In genomic region chr16:91566002-91566401, GRCm38 (mm10) we compare ENCODE assay signal across 27 mouse cellular contexts. TPM values are rescaled to one million over a fixed set of nuclear protein-coding genes. Genes with fewer than 3 reads are reported as not detected.
A peak's percentile ranks its signal among the peaks of the same experiment; 100 is the strongest.
DNase-seq lines count a peak whose midpoint lies in the region; ATAC-seq and TF ChIP-seq lines count a peak whose summit lies in the region.
"Had no signal": no experiment of that assay in that cellular context is flagged by ENCODE, and none has a peak within 500 bp of the region (broad histone marks: within the 10 kb centered on the region; RNA-seq: fewer than 3 reads in every experiment).

No protein-coding gene starts in this region.

- peak; percentile 22; the same call in 1 of the 2 replicates for ATAC-seq in limb, embryonic 12.5 days (ENCODE audit: insufficient number of reproducible peaks, insufficient read depth, low FRiP score, low TSS enrichment, low read depth)
- peak; percentile 72 for ATAC-seq in intestine, embryonic 14.5 days (replicated peaks; ENCODE audit: low FRiP score, low TSS enrichment, low read depth)
- ATAC-seq in intestine, postnatal 0 days = peak; percentile 81
- ATAC-seq: forebrain, embryonic 15.5 days; hindbrain, postnatal 0 days had no signal

- H3K9me3 ChIP-seq in limb, embryonic 12.5 days = no peaks in the 10 kb centered on the region
- no peaks in the 10 kb centered on the region for H3K9me3 ChIP-seq in limb, embryonic 10.5 days (replicated peaks)
- H3K9me3 ChIP-seq in intestine, embryonic 14.5 days (ENCODE audit: control insufficient read depth, low read length) = no peaks in the 10 kb centered on the region
- no peaks in the 10 kb centered on the region for H3K9me3 ChIP-seq in intestine, postnatal 0 days (ENCODE audit: control insufficient read depth)
- H3K9me3 ChIP-seq: embryonic facial prominence, embryonic 10.5 days; embryonic facial prominence, embryonic 13.5 days; forebrain, embryonic 12.5 days; forebrain, embryonic 15.5 days; heart, embryonic 10.5 days; heart, embryonic 13.5 days had no signal

- no peak overlapping the region for H3K4me3 ChIP-seq in limb, embryonic 12.5 days (replicated peaks)
- no peak overlapping the region for H3K4me3 ChIP-seq in limb, embryonic 10.5 days
- no peak overlapping the region for H3K4me3 ChIP-seq in intestine, embryonic 14.5 days (ENCODE audit: low read depth, low read length)
- H3K4me3 ChIP-seq in intestine, postnatal 0 days (ENCODE audit: low read depth, low read length) = no peak overlapping the region
- H3K4me3 ChIP-seq: embryonic facial prominence, embryonic 10.5 days; embryonic facial prominence, embryonic 13.5 days; erythroblast, embryonic 14.5 days; forebrain, embryonic 12.5 days; forebrain, embryonic 15.5 days; heart, adult 2 months; heart, embryonic 10.5 days; heart, embryonic 13.5 days had no signal

- WGBS in limb, embryonic 12.5 days = 81% methylated on average over 7 of the region's 7 CpGs
- 79% methylated on average over 7 of the region's 7 CpGs for WGBS in limb, embryonic 10.5 days
- 67% methylated on average over 7 of the region's 7 CpGs for WGBS in intestine, embryonic 14.5 days
- 27% methylated on average over 7 of the region's 7 CpGs for WGBS in intestine, postnatal 0 days

- no peak for DNase-seq in limb, embryonic 10.5 days (ENCODE audit: low spot score)
- no peak for DNase-seq in intestine, embryonic 14.5 days (ENCODE audit: low spot score)
- no peak for DNase-seq in left cerebral cortex, adult 8-10 months (ENCODE audit: low spot score in 2 of 2)
- no peak for DNase-seq in gastrocnemius, adult 18-20 months (ENCODE audit: low spot score)
- DNase-seq: adrenal gland, adult 2 months; adrenal gland, postnatal 14 days; cerebellum, adult 11-12 months; cerebellum, adult 8-10 months; cerebellum, postnatal 10 days; cerebellum, postnatal 36 days; embryo, embryonic 11 days; gastrocnemius, postnatal 10 days; gastrocnemius, postnatal 36 days; heart, adult 2 months; heart, postnatal 14 days; heart, postnatal 4 days had no signal

- peaks cover 36% of the 10 kb centered on the region for H3K36me3 ChIP-seq in limb, embryonic 12.5 days
- peaks cover 35% of the 10 kb centered on the region for H3K36me3 ChIP-seq in limb, embryonic 10.5 days
- H3K36me3 ChIP-seq in intestine, embryonic 14.5 days (ENCODE audit: control insufficient read depth, insufficient read depth, low read length) = peaks cover 31% of the 10 kb centered on the region
- peaks cover 34% of the 10 kb centered on the region for H3K36me3 ChIP-seq in intestine, postnatal 0 days (ENCODE audit: control insufficient read depth, insufficient read depth)

- peaks cover 5% of the 10 kb centered on the region; the same call in 1 of the 2 replicates for H3K4me1 ChIP-seq in limb, embryonic 12.5 days (replicated peaks)
- H3K4me1 ChIP-seq in limb, embryonic 10.5 days = peaks cover 14% of the 10 kb centered on the region; the same call in 1 of the 2 replicates
- 0 out of 2 replicates have a peak, but pooled peaks cover 4% of the 10 kb centered on the region for H3K4me1 ChIP-seq in intestine, embryonic 14.5 days (replicated peaks; ENCODE audit: control insufficient read depth, insufficient read depth, low read length)
- H3K4me1 ChIP-seq in intestine, postnatal 0 days (replicated peaks; ENCODE audit: control insufficient read depth, insufficient read depth, low read length) = 0 out of 2 replicates have a peak, but pooled peaks cover 5% of the 10 kb centered on the region
- H3K4me1 ChIP-seq: forebrain, embryonic 12.5 days; forebrain, embryonic 15.5 days had no signal

- no peak overlapping the region for H3K9ac ChIP-seq in limb, embryonic 12.5 days (replicated peaks)
- no peak overlapping the region for H3K9ac ChIP-seq in intestine, embryonic 14.5 days (ENCODE audit: low read length)
- H3K9ac ChIP-seq in intestine, postnatal 0 days (ENCODE audit: low read depth, low read length) = no peak overlapping the region
- H3K9ac ChIP-seq: embryonic facial prominence, embryonic 13.5 days; forebrain, embryonic 12.5 days; forebrain, embryonic 15.5 days; heart, embryonic 13.5 days; hindbrain, embryonic 14.5 days had no signal

- H3K27me3 ChIP-seq in limb, embryonic 12.5 days = no peaks in the 10 kb centered on the region
- H3K27me3 ChIP-seq in limb, embryonic 10.5 days (ENCODE audit: low read depth, poor library complexity, severe bottlenecking) = no peaks in the 10 kb centered on the region
- H3K27me3 ChIP-seq in intestine, embryonic 14.5 days (replicated peaks; ENCODE audit: control insufficient read depth, insufficient read depth, low read length) = no peaks in the 10 kb centered on the region
- H3K27me3 ChIP-seq in intestine, postnatal 0 days (replicated peaks; ENCODE audit: control insufficient read depth, insufficient read depth, low read length) = no peaks in the 10 kb centered on the region
- H3K27me3 ChIP-seq: embryonic facial prominence, embryonic 13.5 days; forebrain, embryonic 12.5 days; forebrain, embryonic 15.5 days; heart, embryonic 13.5 days had no signal

- no peak overlapping the region for H3K4me2 ChIP-seq in limb, embryonic 12.5 days
- no peak overlapping the region for H3K4me2 ChIP-seq in intestine, embryonic 14.5 days (ENCODE audit: low read length)
- peak overlapping the region; percentile 32; the same call in 1 of the 2 replicates for H3K4me2 ChIP-seq in intestine, postnatal 0 days (replicated peaks; ENCODE audit: low read depth)
- H3K4me2 ChIP-seq: embryonic facial prominence, embryonic 13.5 days; forebrain, embryonic 12.5 days; forebrain, embryonic 15.5 days; heart, embryonic 13.5 days; hindbrain, embryonic 14.5 days had no signal

- peak; percentile 41 for TF ChIP-seq CTCF in intestine, postnatal 0 days (IDR thresholded peaks at IDR 0.05; ENCODE audit: low read depth)

- no peak overlapping the region for H3K27ac ChIP-seq in limb, embryonic 12.5 days
- no peak overlapping the region for H3K27ac ChIP-seq in limb, embryonic 10.5 days
- no peak overlapping the region for H3K27ac ChIP-seq in intestine, embryonic 14.5 days (ENCODE audit: low read depth)
- peak overlapping the region; percentile 75 for H3K27ac ChIP-seq in intestine, postnatal 0 days (ENCODE audit: low read depth, low read length)
- H3K27ac ChIP-seq: embryonic facial prominence, embryonic 10.5 days; embryonic facial prominence, embryonic 13.5 days; forebrain, embryonic 12.5 days; forebrain, embryonic 15.5 days; heart, adult 2 months; heart, embryonic 10.5 days; heart, embryonic 13.5 days; hindbrain, embryonic 14.5 days; hindbrain, postnatal 0 days had no signal

RNA-seq across cellular contexts. Expression of gene Ifngr2, which starts 19.1 kb away (rescaled TPM):
- 44.2 and 45.8 TPM in 2 replicates for polyA plus RNA-seq in limb, embryonic 12.5 days (2016; fragmentation: Nextera tagmentation; extraction: Ambion mirVana)
- 24.1 and 32.9 TPM in 2 replicates for polyA plus RNA-seq in limb, embryonic 10.5 days (2016; fragmentation: Nextera tagmentation; extraction: Ambion mirVana)
- 65.3 and 68.4 TPM in 2 replicates for polyA plus RNA-seq in intestine, embryonic 14.5 days (2014; fragmentation: Nextera tagmentation; extraction: Ambion mirVana)
- polyA plus RNA-seq in intestine, postnatal 0 days (2015; fragmentation: Nextera tagmentation; extraction: Ambion mirVana) = 138 and 146 TPM in 2 replicates
- 10 to 100 TPM; 25.2 to 37.4 (median 32.2) TPM for total RNA-seq in left cerebral cortex, adult 8-10 months (2022)
- 10 to 100 TPM; 52.7 to 61.5 TPM for total RNA-seq in gastrocnemius, adult 18-20 months (2021)

RNA-seq across cellular contexts. Expression of gene Tmem50b, which starts 31.6 kb away (rescaled TPM):
- 26.1 and 28.6 TPM in 2 replicates for polyA plus RNA-seq in limb, embryonic 12.5 days (2016; fragmentation: Nextera tagmentation; extraction: Ambion mirVana)
- polyA plus RNA-seq in limb, embryonic 10.5 days (2016; fragmentation: Nextera tagmentation; extraction: Ambion mirVana) = 19.8 and 25.7 TPM in 2 replicates
- 29.1 and 31.1 TPM in 2 replicates for polyA plus RNA-seq in intestine, embryonic 14.5 days (2014; fragmentation: Nextera tagmentation; extraction: Ambion mirVana)
- polyA plus RNA-seq in intestine, postnatal 0 days (2015; fragmentation: Nextera tagmentation; extraction: Ambion mirVana) = 24.9 and 28.0 TPM in 2 replicates
- total RNA-seq in left cerebral cortex, adult 8-10 months (2022) = 10 to 100 TPM; 72.6 to 76.5 (median 74.7) TPM
- 10 to 100 TPM; 13.1 to 15.1 TPM for total RNA-seq in gastrocnemius, adult 18-20 months (2021)

RNA-seq across cellular contexts. Expression of gene Dnajc28, which starts 52.8 kb away (rescaled TPM):
- polyA plus RNA-seq in limb, embryonic 12.5 days (2016; fragmentation: Nextera tagmentation; extraction: Ambion mirVana) = 4.2 and 4.9 TPM in 2 replicates
- polyA plus RNA-seq in limb, embryonic 10.5 days (2016; fragmentation: Nextera tagmentation; extraction: Ambion mirVana) = 3.0 and 4.6 TPM in 2 replicates
- polyA plus RNA-seq in intestine, embryonic 14.5 days (2014; fragmentation: Nextera tagmentation; extraction: Ambion mirVana) = 2.4 and 2.8 TPM in 2 replicates
- polyA plus RNA-seq in intestine, postnatal 0 days (2015; fragmentation: Nextera tagmentation; extraction: Ambion mirVana) = 1.0 and 1.5 TPM in 2 replicates
- total RNA-seq in left cerebral cortex, adult 8-10 months (2022) = 1 to 10 TPM; 6.8 to 9.5 (median 8.1) TPM
- total RNA-seq in gastrocnemius, adult 18-20 months (2021) = 10 to 100 TPM; 19.8 to 20.5 TPM

Comparison
In these comparisons a context has a peak if more than half of its experiments do, and no peak if none do; other contexts are left out.
1. ATAC-seq: peak in every context shown above with its lines; median percentile 81 in intestine, postnatal 0 days; 72 in intestine, embryonic 14.5 days; 22 in limb, embryonic 12.5 days.